Mouse (Mus musculus) MEL (cell line): ENCODE results near the gene Pard3. TPM values are rescaled to one million over a fixed set of nuclear protein-coding genes. Genes with fewer than 3 reads are reported as not detected.

Experiments
- DNase-seq: peaks from one replicate; pipeline ENCODE4 v3.0.0; 2011; ENCODE audit warnings: low read depth, low spot score
- H3K27ac ChIP-seq: 2 replicates; pipeline ENCODE4 v1.5.1; 2012; ENCODE audit warnings: low read depth, mild to moderate bottlenecking, control low read depth, low read length, moderate library complexity; ENCODE audit not compliant: control insufficient read depth
- H3K27me3 ChIP-seq, 2 experiments: fragments of 150-350 bp in 1 of 2; sonication (generic) in 1 of 2; 2 replicates each; pipeline ENCODE4 v1.6.1; 2012; ENCODE audit warnings: low read length in 2 of 2, mild to moderate bottlenecking in 2 of 2, improper control_type of control experiment in 1 of 2, moderate library complexity in 1 of 2; ENCODE audit not compliant: insufficient read depth in 2 of 2, control insufficient read depth in 1 of 2
- H3K36me3 ChIP-seq, 2 experiments: 2 replicates each; pipeline ENCODE4 v1.6.1; 2012 to 2014; ENCODE audit warnings: low read length in 2 of 2, improper control_type of control experiment in 1 of 2, inconsistent platforms in 1 of 2, mild to moderate bottlenecking in 1 of 2; ENCODE audit not compliant: insufficient read depth in 2 of 2, control insufficient read depth in 1 of 2
- H3K4me1 ChIP-seq, 2 experiments: fragments of 150-350 bp in 1 of 2; sonication (generic) in 1 of 2; 2 replicates each; pipeline ENCODE4 v1.6.1; 2012; ENCODE audit warnings: low read length in 2 of 2, improper control_type of control experiment in 1 of 2, mild to moderate bottlenecking in 1 of 2; ENCODE audit not compliant: insufficient read depth in 2 of 2, control insufficient read depth in 1 of 2
- H3K4me3 ChIP-seq, 2 experiments: fragments of 150-350 bp in 1 of 2; sonication (generic) in 1 of 2; 2 replicates each; pipeline ENCODE4 v1.5.1; 2012; ENCODE audit warnings: low read depth in 2 of 2, low read length in 2 of 2, mild to moderate bottlenecking in 2 of 2, moderate library complexity in 2 of 2, control low read depth in 1 of 2, improper control_type of control experiment in 1 of 2; ENCODE audit not compliant: control insufficient read depth in 1 of 2, insufficient read depth in 1 of 2
- H3K79me2 ChIP-seq: 2 replicates; pipeline ENCODE4 v1.6.1; 2012; ENCODE audit warnings: mild to moderate bottlenecking, low read length, moderate library complexity; ENCODE audit not compliant: control insufficient read depth, poor library complexity, insufficient read depth
- H3K9ac ChIP-seq: 2 replicates; pipeline ENCODE4 v1.6.1; 2012; ENCODE audit warnings: low read depth, mild to moderate bottlenecking, control low read depth, low read length, moderate library complexity; ENCODE audit not compliant: control insufficient read depth, poor library complexity, severe bottlenecking
- H3K9me3 ChIP-seq: fragments of 150-350 bp; sonication (generic); replicated peaks from 2 replicates; pipeline ENCODE4 v1.6.1; 2012; ENCODE audit warnings: mild to moderate bottlenecking, low read length, improper control_type of control experiment, moderate library complexity; ENCODE audit not compliant: insufficient read depth
- BHLHE40 ChIP-seq: IDR thresholded peaks from 2 replicates; pipeline ENCODE4 v1.6.1; 2012; ENCODE audit warnings: low read depth, mild to moderate bottlenecking, inconsistent platforms, low read length, improper control_type of control experiment, borderline replicate concordance
- CHD2 ChIP-seq: IDR thresholded peaks from 2 replicates; pipeline ENCODE4 v1.6.1; 2011; ENCODE audit warnings: low read length, improper control_type of control experiment
- E2F4 ChIP-seq: IDR thresholded peaks from 2 replicates; pipeline ENCODE4 v1.6.1; 2011; ENCODE audit warnings: low read depth, low read length, improper control_type of control experiment, borderline replicate concordance
- EP300 ChIP-seq, 2 experiments: IDR thresholded peaks; 2 replicates each; pipeline ENCODE4 v1.6.1; 2011; ENCODE audit warnings: improper control_type of control experiment in 2 of 2, low read length in 2 of 2, low read depth in 1 of 2, mild to moderate bottlenecking in 1 of 2
- GATA1 ChIP-seq: IDR thresholded peaks from 2 replicates; pipeline ENCODE4 v1.6.1; 2011; ENCODE audit warnings: low read depth, low read length, improper control_type of control experiment
- MAFK ChIP-seq: IDR thresholded peaks from 2 replicates; pipeline ENCODE4 v1.6.1; 2011; ENCODE audit warnings: low read depth, mild to moderate bottlenecking, low read length, improper control_type of control experiment, borderline replicate concordance
- MAZ ChIP-seq: IDR thresholded peaks from 2 replicates; pipeline ENCODE4 v1.6.1; 2012; ENCODE audit warnings: low read depth, mild to moderate bottlenecking, inconsistent platforms, low read length, improper control_type of control experiment
- MEF2A ChIP-seq: IDR thresholded peaks from 2 replicates; pipeline ENCODE4 v1.6.1; 2014; ENCODE audit warnings: low read depth, mild to moderate bottlenecking, inconsistent platforms, low read length, improper control_type of control experiment; ENCODE audit not compliant: poor library complexity, insufficient replicate concordance, severe bottlenecking; ENCODE audit errors: extremely low read depth
- MXI1 ChIP-seq: IDR thresholded peaks from 2 replicates; pipeline ENCODE4 v1.6.1; 2011; ENCODE audit warnings: mild to moderate bottlenecking, low read depth, low read length, improper control_type of control experiment
- NRF1 ChIP-seq: IDR thresholded peaks from 2 replicates; pipeline ENCODE4 v1.6.1; 2014; ENCODE audit warnings: low read depth, mild to moderate bottlenecking, inconsistent platforms, low read length, improper control_type of control experiment, moderate library complexity; ENCODE audit not compliant: poor library complexity, insufficient read depth, severe bottlenecking
- POLR2A ChIP-seq, 2 experiments: IDR thresholded peaks; 2 replicates each; pipeline ENCODE4 v1.6.1; 2011 to 2012; ENCODE audit warnings: low read length in 2 of 2, mild to moderate bottlenecking in 2 of 2, control low read depth in 1 of 2, improper control_type of control experiment in 1 of 2, low read depth in 1 of 2, moderate library complexity in 1 of 2; ENCODE audit not compliant: control insufficient read depth in 1 of 2, insufficient read depth in 1 of 2, poor library complexity in 1 of 2
- POLR2AphosphoS2 ChIP-seq: IDR thresholded peaks from 2 replicates; pipeline ENCODE4 v1.6.1; 2011; ENCODE audit warnings: low read length, improper control_type of control experiment
- RAD21 ChIP-seq: IDR thresholded peaks from 2 replicates; pipeline ENCODE4 v1.6.1; 2011; ENCODE audit warnings: mild to moderate bottlenecking, low read depth, low read length, improper control_type of control experiment
- RCOR1 ChIP-seq: IDR thresholded peaks from 2 replicates; pipeline ENCODE4 v1.6.1; 2012; ENCODE audit warnings: low read depth, mild to moderate bottlenecking, inconsistent platforms, low read length, improper control_type of control experiment
- SIN3A ChIP-seq: IDR thresholded peaks from 2 replicates; pipeline ENCODE4 v1.6.1; 2012; ENCODE audit warnings: low read length, improper control_type of control experiment, inconsistent platforms
- TCF12 ChIP-seq: IDR thresholded peaks from 2 replicates; pipeline ENCODE4 v1.6.1; 2014; ENCODE audit warnings: low read depth, mild to moderate bottlenecking, inconsistent platforms, low read length, improper control_type of control experiment, moderate library complexity
- USF1 ChIP-seq: IDR thresholded peaks from 2 replicates; pipeline ENCODE4 v1.6.1; 2014; ENCODE audit warnings: low read depth, mild to moderate bottlenecking, inconsistent platforms, low read length, improper control_type of control experiment, moderate library complexity
- USF2 ChIP-seq, 2 experiments: IDR thresholded peaks; 2 replicates each; pipeline ENCODE4 v1.6.1; 2011 to 2012; ENCODE audit warnings: improper control_type of control experiment in 2 of 2, low read length in 2 of 2, borderline replicate concordance in 1 of 2, inconsistent platforms in 1 of 2, low read depth in 1 of 2, mild to moderate bottlenecking in 1 of 2; ENCODE audit not compliant: insufficient read depth in 1 of 2
- ZKSCAN1 ChIP-seq: IDR thresholded peaks from 2 replicates; pipeline ENCODE4 v1.6.1; 2012; ENCODE audit warnings: low read depth, mild to moderate bottlenecking, inconsistent platforms, low read length, improper control_type of control experiment, moderate library complexity
- ZMIZ1 ChIP-seq: IDR thresholded peaks from 2 replicates; pipeline ENCODE4 v1.6.1; 2012; ENCODE audit warnings: low read depth, mild to moderate bottlenecking, inconsistent platforms, low read length, improper control_type of control experiment, moderate library complexity
- ZNF384 ChIP-seq: IDR thresholded peaks from 2 replicates; pipeline ENCODE4 v1.6.1; 2012; ENCODE audit warnings: low read depth, mild to moderate bottlenecking, inconsistent platforms, low read length, improper control_type of control experiment
- polyA plus RNA-seq, 2 experiments: library from polyadenylated mRNA; stranded (reverse) in 1 of 2; unstranded in 1 of 2; fragments of >175 nt in 1 of 2; fragments of >200 nt in 1 of 2; gene quantifications; 2 replicates each; pipeline versions ENCODE4 v1.2.1 to v1.2.4; 2012; ENCODE audit warnings: low replicate concordance in 2 of 2, low read depth in 1 of 2; ENCODE audit not compliant: insufficient read length in 2 of 2, insufficient read depth in 1 of 2, missing spikeins in 1 of 2
- total RNA-seq: library from RNA; depleted of rRNA; stranded (reverse); fragments of 300-350 nt; gene quantifications from 2 replicates; pipeline ENCODE4 v1.2.3, GENCODE M21; 2012

The Pard3 gene
- total and polyA plus RNA-seq, 3 experiments: not detected

- no peaks in the 10 kb centered on the region for H3K79me2 ChIP-seq
- H3K9ac ChIP-seq: no peak overlapping the region
- no peaks in the 10 kb centered on the region for H3K36me3 ChIP-seq
- H3K27me3 ChIP-seq: no peaks in the 10 kb centered on the region
- H3K4me1 ChIP-seq: no peaks in the 10 kb centered on the region
- TF ChIP-seq E2F4 (no peak), NRF1 (no peak), USF2 (IDR thresholded peaks at IDR 0.05; ENCODE audit: borderline replicate concordance in 1 of 2, insufficient read depth in 1 of 2, low read depth in 1 of 2, low read length in 2 of 2) (no peak), ZMIZ1 (no peak), ZKSCAN1 (no peak), POLR2A (IDR thresholded peaks at IDR 0.05; ENCODE audit: control insufficient read depth in 1 of 2, insufficient read depth in 1 of 2, low read depth in 1 of 2, low read length in 2 of 2, poor library complexity in 1 of 2) (no peak), BHLHE40 (no peak), CHD2 (no peak), GATA1 (no peak), MEF2A (no peak), USF1 (no peak), SIN3A (no peak), TCF12 (no peak), ZNF384 (no peak)
- DNase-seq: no peak
- no peaks in the 10 kb centered on the region for H3K9me3 ChIP-seq
- H3K4me3 ChIP-seq: no peak overlapping the region
- no peak overlapping the region for H3K27ac ChIP-seq
These were observed 120.3 kb downstream of the Pard3 start for GRCm38 (mm10) chr8:127184025-127184424.

- no peak for DNase-seq
- TF ChIP-seq MXI1 (no peak), EP300 (IDR thresholded peaks at IDR 0.05; ENCODE audit: low read depth in 1 of 2, low read length in 2 of 2) (no peak), MAZ (no peak), RCOR1 (no peak), RAD21 (no peak), BHLHE40 (no peak), MAFK (no peak), GATA1 (no peak), POLR2AphosphoS2 (no peak)
- Histone ChIP-seq H3K4me1 (no peaks in the 10 kb centered on the region), H3K27me3 (no peaks in the 10 kb centered on the region), H3K9me3 (no peaks in the 10 kb centered on the region), H3K27ac (no peak overlapping the region), H3K4me3 (no peak overlapping the region), H3K79me2 (no peaks in the 10 kb centered on the region), H3K9ac (no peak overlapping the region), H3K36me3 (no peaks in the 10 kb centered on the region)
These were observed 122.2 kb downstream of the Pard3 start for GRCm38 (mm10) chr8:127185897-127186296.
